Mouse (Mus musculus) olfactory bulb, adult 2 months (tissue): Measurements from ENCODE around the gene Lbhd2.

ENCODE experiments used
- CTCF ChIP-seq: fragments of 200-500 bp; IDR thresholded peaks from 2 replicates; pipeline ENCODE4 v1.5.1; 2012; ENCODE audit warnings: low read depth, mild to moderate bottlenecking, low read length, moderate library complexity; ENCODE audit not compliant: insufficient read depth
- POLR2A ChIP-seq: fragments of 200-500 bp; IDR thresholded peaks from 2 replicates; pipeline ENCODE4 v1.6.1; 2012; ENCODE audit warnings: mild to moderate bottlenecking, low read depth, low read length, moderate library complexity; ENCODE audit not compliant: insufficient read depth

- TF ChIP-seq POLR2A: no peak
- TF ChIP-seq CTCF: no peak
Observed at GRCm38 (mm10) chr12:111364234-111364633, 42.4 kb upstream of the Lbhd2 start.
